Comparison of ENCODE assay signal across 12 mouse cellular contexts in genomic region chr8:120004705-120005381, GRCm38 (mm10). TPM values are rescaled to one million over a fixed set of nuclear protein-coding genes. Genes with fewer than 3 reads are reported as not detected.
DNase-seq lines count a peak whose midpoint lies in the region; ATAC-seq and TF ChIP-seq lines count a peak whose summit lies in the region.
"Had no signal": no experiment of that assay in that cellular context is flagged by ENCODE, and none has a peak within 500 bp of the region (broad histone marks: within the 10 kb centered on the region; RNA-seq: fewer than 3 reads in every experiment).

No protein-coding gene starts in this region.

- TF ChIP-seq POLR2A in embryonic fibroblast, embryonic 13.5 days (IDR thresholded peaks at IDR 0.05; ENCODE audit: low read depth, low read length): no peak

- intact Hi-C loops in gastrocnemius, adult 2 months (cut with DNase I): loop anchor here (2.0 to 5.0 kb wide), 2 partner anchors 42 to 58 kb away; no protein-coding TSS in a partner anchor

- no peaks in the 10 kb centered on the region for H3K9me3 ChIP-seq in kidney, postnatal 0 days (replicated peaks; ENCODE audit: low read length)
- H3K9me3 ChIP-seq in neural tube, embryonic 11.5 days (ENCODE audit: control insufficient read depth, low read length): no peaks in the 10 kb centered on the region
- H3K9me3 ChIP-seq: embryonic facial prominence, embryonic 13.5 days had no signal

- H3K4me2 ChIP-seq in kidney, postnatal 0 days (ENCODE audit: low read length): no peak overlapping the region
- no peak overlapping the region for H3K4me2 ChIP-seq in neural tube, embryonic 11.5 days (ENCODE audit: low read depth)
- H3K4me2 ChIP-seq: embryonic facial prominence, embryonic 13.5 days had no signal

- no peak overlapping the region for H3K4me3 ChIP-seq in gastrocnemius, adult 2 months
- H3K4me3 ChIP-seq in kidney, postnatal 0 days (replicated peaks; ENCODE audit: low read depth, low read length): no peak overlapping the region
- H3K4me3 ChIP-seq in embryonic fibroblast, embryonic 13.5 days (ENCODE audit: insufficient read depth, low read length): no peak overlapping the region
- no peak overlapping the region for H3K4me3 ChIP-seq in neural tube, embryonic 11.5 days (ENCODE audit: low read depth, low read length)
- H3K4me3 ChIP-seq: embryonic facial prominence, embryonic 13.5 days had no signal

- no peaks in the 10 kb centered on the region; the same call in 1 of the 2 replicates for H3K27me3 ChIP-seq in kidney, postnatal 0 days (ENCODE audit: insufficient read depth, low read length)
- H3K27me3 ChIP-seq in neural tube, embryonic 11.5 days (ENCODE audit: control insufficient read depth, insufficient read depth, low read length): no peaks in the 10 kb centered on the region
- H3K27me3 ChIP-seq: embryonic facial prominence, embryonic 13.5 days had no signal

- peak overlapping the region; percentile 35 for H3K27ac ChIP-seq in gastrocnemius, adult 2 months
- no peak overlapping the region for H3K27ac ChIP-seq in kidney, postnatal 0 days
- peak overlapping the region; percentile 65 for H3K27ac ChIP-seq in embryonic fibroblast, embryonic 13.5 days (ENCODE audit: insufficient read depth, low read length)
- H3K27ac ChIP-seq in neural tube, embryonic 11.5 days (ENCODE audit: low read depth, low read length): no peak overlapping the region
- H3K27ac ChIP-seq: embryonic facial prominence, embryonic 13.5 days had no signal

- H3K4me1 ChIP-seq in kidney, postnatal 0 days (replicated peaks; ENCODE audit: insufficient read depth, low read length): peaks cover 31% of the 10 kb centered on the region
- H3K4me1 ChIP-seq in embryonic fibroblast, embryonic 13.5 days (ENCODE audit: control insufficient read depth, insufficient read depth, low read length): peaks cover 9% of the 10 kb centered on the region; the same call in 1 of the 2 replicates
- 0 out of 2 replicates have a peak, but pooled peaks cover 3% of the 10 kb centered on the region for H3K4me1 ChIP-seq in neural tube, embryonic 11.5 days (ENCODE audit: control insufficient read depth, insufficient read depth, low read length)

- no peak for TF ChIP-seq CTCF in gastrocnemius, adult 2 months (IDR thresholded peaks at IDR 0.05)
- no peak for TF ChIP-seq CTCF in kidney, postnatal 0 days (IDR thresholded peaks at IDR 0.05; ENCODE audit: low read depth)
- no peak for TF ChIP-seq CTCF in embryonic fibroblast, embryonic 13.5 days (IDR thresholded peaks at IDR 0.05; ENCODE audit: borderline replicate concordance, insufficient read depth, low read length)

- WGBS in kidney, postnatal 0 days: 28% methylated on average over 2 of the region's 2 CpGs
- 43% methylated on average over 2 of the region's 2 CpGs for WGBS in neural tube, embryonic 11.5 days

- H3K36me3 ChIP-seq in kidney, postnatal 0 days (ENCODE audit: insufficient read depth, low read length): no peaks in the 10 kb centered on the region
- H3K36me3 ChIP-seq in neural tube, embryonic 11.5 days (ENCODE audit: control insufficient read depth, insufficient read depth, low read length): no peaks in the 10 kb centered on the region
- H3K36me3 ChIP-seq: embryonic facial prominence, embryonic 13.5 days had no signal

- H3K9ac ChIP-seq in kidney, postnatal 0 days (ENCODE audit: low read depth, low read length): no peak overlapping the region
- H3K9ac ChIP-seq in neural tube, embryonic 11.5 days (ENCODE audit: low read length): no peak overlapping the region
- H3K9ac ChIP-seq: embryonic facial prominence, embryonic 13.5 days had no signal

- no peak for ATAC-seq in kidney, postnatal 0 days (replicated peaks; ENCODE audit: low FRiP score, low read depth)
- no peak for ATAC-seq in neural tube, embryonic 11.5 days (ENCODE audit: insufficient read depth, low FRiP score, low TSS enrichment)
- ATAC-seq in CD4-positive, CD25-positive, alpha-beta regulatory T cell, adult 4 months: no peak

- no peak for DNase-seq in gastrocnemius, adult 2 months
- no peak for DNase-seq in gastrocnemius, postnatal 25 days
- peak; percentile 75 for DNase-seq in kidney, postnatal 0 days (ENCODE audit: low spot score)
- DNase-seq in kidney, postnatal 14 days: no peak
- DNase-seq in neural tube, embryonic 11.5 days (ENCODE audit: low spot score): peak; percentile 35
- DNase-seq in frontal cortex, adult 2 months (ENCODE audit: extremely low spot score in 1 of 2, low spot score in 1 of 2): no peak
- DNase-seq: cerebellum, adult 8-10 months; spleen, adult 18-20 months had no signal

RNA-seq across cellular contexts. Expression of gene Crispld2, which starts 12.6 kb away (rescaled TPM):
- 10 to 100 TPM in 1 of 2 experiments, 1 to 10 TPM in 1; 9.5 to 19.6 TPM for total RNA-seq in gastrocnemius, adult 2 months (2021)
- 1 to 10 TPM; 5.2 to 8.3 TPM for total RNA-seq in gastrocnemius, postnatal 25 days (2021)
- 12.2 and 12.7 TPM in 2 replicates for polyA plus RNA-seq in kidney, postnatal 0 days (2015; fragmentation: Nextera tagmentation; extraction: Ambion mirVana)
- polyA plus RNA-seq in embryonic fibroblast, embryonic 13.5 days (2011; ENCODE audit: insufficient read length, low read depth, missing spikeins): 40.9 and 41.4 TPM in 2 replicates
- 4.4 and 4.6 TPM in 2 replicates for polyA plus RNA-seq in neural tube, embryonic 11.5 days (2014; fragmentation: Nextera tagmentation; extraction: Ambion mirVana)
- 3.4 and 4.0 TPM in 2 replicates for polyA plus RNA-seq in frontal cortex, adult 2 months (2012; rRNA removed)
- polyA plus RNA-seq in CD4-positive, CD25-positive, alpha-beta regulatory T cell, adult 4 months (2017; shearing (Covaris generic)): under 1 TPM; 0.11 to 0.14 TPM
- total RNA-seq: megakaryocyte-erythroid progenitor cell, adult 5-6 weeks had no signal

Comparison
In these comparisons a context has a peak if more than half of its experiments do, and no peak if none do; other contexts are left out.
1. DNase-seq: peak in kidney, postnatal 0 days (single experiment) and neural tube, embryonic 11.5 days (single experiment); none in gastrocnemius, adult 2 months (single experiment), gastrocnemius, postnatal 25 days (single experiment), kidney, postnatal 14 days (single experiment) and frontal cortex, adult 2 months (0 of 2).
2. H3K27ac ChIP-seq: peak in gastrocnemius, adult 2 months (single experiment) and embryonic fibroblast, embryonic 13.5 days (single experiment); none in kidney, postnatal 0 days (single experiment) and neural tube, embryonic 11.5 days (single experiment).